Mouse (Mus musculus) forebrain, embryonic 10.5 days (tissue): Measurements from ENCODE around the gene Slc9a3r1. TPM values are rescaled to one million over a fixed set of nuclear protein-coding genes. Genes with fewer than 3 reads are reported as not detected.

Experiments
- DNase-seq: peaks from one replicate; pipeline ENCODE4 v3.0.0-alpha.2; 2017; ENCODE audit warnings: low spot score; ENCODE audit errors: extremely low spot score
- H3K27ac ChIP-seq: fragments of 300-500 bp; sonication (generic); 2 replicates; pipeline ENCODE4 v1.5.1; 2016; ENCODE audit warnings: mild to moderate bottlenecking
- H3K27me3 ChIP-seq: fragments of 300-500 bp; sonication (generic); 2 replicates; pipeline ENCODE4 v1.6.1; 2016; ENCODE audit warnings: mild to moderate bottlenecking; ENCODE audit not compliant: poor library complexity, severe bottlenecking
- H3K36me3 ChIP-seq: fragments of 300-500 bp; sonication (generic); replicated peaks from 2 replicates; pipeline ENCODE4 v1.6.1; 2016; ENCODE audit warnings: mild to moderate bottlenecking, moderate library complexity
- H3K4me1 ChIP-seq: fragments of 300-500 bp; sonication (generic); 2 replicates; pipeline ENCODE4 v1.6.1; 2016
- H3K4me3 ChIP-seq: fragments of 300-500 bp; sonication (generic); 2 replicates; pipeline ENCODE4 v1.5.1; 2016; ENCODE audit warnings: mild to moderate bottlenecking, moderate library complexity
- H3K9me3 ChIP-seq: fragments of 300-500 bp; sonication (generic); 2 replicates; pipeline ENCODE4 v1.6.1; 2016; ENCODE audit warnings: mild to moderate bottlenecking, moderate library complexity
- WGBS: fragments of 180-500 bp; shearing (Covaris S2); methylation state at CpG from one replicate; pipeline ENCODE4 v1.1.7; 2016; 5-methylcytosine and 5-hydroxymethylcytosine counted together
- polyA plus RNA-seq: library from polyadenylated mRNA; unstranded; fragments of >200 nt; fragmentation: Nextera tagmentation; extraction: Ambion mirVana; gene quantifications from 2 replicates; pipeline ENCODE4 v1.2.1, GENCODE M21; 2016

Slc9a3r1 gene
- polyA plus RNA-seq, 1 experiment from 2014 or later: 38.1 TPM

DNA sequence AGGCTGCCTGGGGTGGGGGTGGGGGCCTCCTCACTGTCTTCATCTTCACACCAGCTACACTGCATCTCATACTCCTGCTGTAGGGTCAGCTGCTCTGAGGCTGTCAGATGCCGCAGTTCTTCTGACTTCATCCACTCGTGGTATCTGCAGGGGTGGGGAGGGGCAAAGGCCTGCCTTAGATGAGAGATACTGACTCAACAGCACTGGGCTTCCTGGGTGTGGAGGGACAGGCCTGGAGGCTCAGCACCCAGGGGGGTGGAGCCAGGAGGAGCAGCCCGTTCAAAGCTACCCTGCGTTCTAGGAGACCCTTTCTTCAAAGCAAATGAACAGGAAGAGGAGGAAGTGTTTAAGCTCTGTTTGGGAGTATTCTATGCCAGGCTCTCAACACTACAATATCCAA is 21.8 kb downstream of the Slc9a3r1 start:
- no peaks in the 10 kb centered on the region for H3K9me3 ChIP-seq

DNA sequence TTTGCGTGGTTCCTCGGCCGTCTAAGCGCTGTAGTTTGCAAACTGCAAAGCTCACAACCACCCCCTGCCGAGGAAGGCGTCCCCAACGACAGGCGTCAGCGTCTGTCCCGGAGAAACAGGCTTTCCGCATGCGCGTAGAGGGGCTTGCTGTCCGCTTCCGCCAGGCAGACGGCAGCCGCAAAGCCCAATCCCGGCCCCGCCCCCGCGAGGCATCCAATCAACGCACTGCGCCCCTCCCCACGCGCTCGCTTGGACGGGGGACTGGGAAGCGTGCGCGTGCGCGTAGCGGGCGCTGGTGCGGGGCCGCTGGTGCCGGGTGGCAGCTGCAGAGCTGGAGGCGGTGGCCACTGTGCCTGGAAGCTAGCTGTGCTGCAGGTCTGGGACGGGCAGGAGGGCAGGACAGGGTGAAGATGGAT is 24.1 kb downstream of the Slc9a3r1 start, which contains the start of gene Tmem104:
TSS of gene Tmem104 (plus strand) at position 264 of the 416 bp plus-strand sequence.
- Histone ChIP-seq H3K4me1 (peaks cover 31% of the 10 kb centered on the region), H3K9me3 (no peaks in the 10 kb centered on the region), H3K27ac (peak within 1 kb of the TSS; percentile 86), H3K27me3 (0 out of 2 replicates have a peak, but pooled peaks cover 10% of the 10 kb centered on the region), H3K36me3 (peaks cover 17% of the 10 kb centered on the region), H3K4me3 (peak within 1 kb of the TSS; percentile 70)
- DNase-seq: peak; percentile 99
- WGBS: under 1% methylated on average over 39 of the region's 39 CpGs

More for the DNA sequence above, 21.8 kb downstream of the Slc9a3r1 start:
- Histone ChIP-seq H3K4me1 (peaks cover 28% of the 10 kb centered on the region), H3K27ac (no peak overlapping the region), H3K27me3 (0 out of 2 replicates have a peak, but pooled peaks cover 10% of the 10 kb centered on the region), H3K4me3 (no peak overlapping the region), H3K36me3 (peaks cover 21% of the 10 kb centered on the region)
- 50% methylated on average over 4 of the region's 4 CpGs for WGBS
- DNase-seq: no peak

DNA sequence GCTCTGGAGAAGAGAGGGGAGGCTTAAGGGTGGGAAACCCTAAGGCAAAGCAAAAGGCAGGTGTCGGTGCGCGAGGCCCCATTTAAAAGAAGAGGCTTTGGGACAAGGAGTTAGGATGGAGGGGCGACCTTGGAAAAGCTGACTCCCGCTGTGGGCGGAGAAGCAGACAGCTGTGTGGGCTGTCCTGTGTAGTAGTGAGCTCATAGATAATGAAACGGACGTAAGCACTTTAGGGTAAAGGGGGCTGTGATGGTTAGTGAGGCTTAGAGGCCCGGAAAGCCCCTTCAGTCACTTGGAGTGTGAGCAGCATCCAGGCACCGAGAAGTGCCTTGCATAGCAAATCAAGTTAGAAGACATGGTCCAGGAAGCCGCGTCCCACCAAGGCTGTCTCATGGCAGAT is 24.6 kb downstream of the Slc9a3r1 start, which contains the start of gene Nat9:
TSS of gene Nat9 (minus strand) at position 167 of the 400 bp plus-strand sequence.
- H3K9me3 ChIP-seq: no peaks in the 10 kb centered on the region
- 14% methylated on average over 12 of the region's 12 CpGs for WGBS
- no peak for DNase-seq
- 0 out of 2 replicates have a peak, but pooled peaks cover 9% of the 10 kb centered on the region for H3K27me3 ChIP-seq
- H3K4me3 ChIP-seq: peak within 1 kb of the TSS; percentile 70
- H3K27ac ChIP-seq: peak within 1 kb of the TSS; percentile 86
- H3K4me1 ChIP-seq: peaks cover 32% of the 10 kb centered on the region
- H3K36me3 ChIP-seq: peaks cover 17% of the 10 kb centered on the region

DNA sequence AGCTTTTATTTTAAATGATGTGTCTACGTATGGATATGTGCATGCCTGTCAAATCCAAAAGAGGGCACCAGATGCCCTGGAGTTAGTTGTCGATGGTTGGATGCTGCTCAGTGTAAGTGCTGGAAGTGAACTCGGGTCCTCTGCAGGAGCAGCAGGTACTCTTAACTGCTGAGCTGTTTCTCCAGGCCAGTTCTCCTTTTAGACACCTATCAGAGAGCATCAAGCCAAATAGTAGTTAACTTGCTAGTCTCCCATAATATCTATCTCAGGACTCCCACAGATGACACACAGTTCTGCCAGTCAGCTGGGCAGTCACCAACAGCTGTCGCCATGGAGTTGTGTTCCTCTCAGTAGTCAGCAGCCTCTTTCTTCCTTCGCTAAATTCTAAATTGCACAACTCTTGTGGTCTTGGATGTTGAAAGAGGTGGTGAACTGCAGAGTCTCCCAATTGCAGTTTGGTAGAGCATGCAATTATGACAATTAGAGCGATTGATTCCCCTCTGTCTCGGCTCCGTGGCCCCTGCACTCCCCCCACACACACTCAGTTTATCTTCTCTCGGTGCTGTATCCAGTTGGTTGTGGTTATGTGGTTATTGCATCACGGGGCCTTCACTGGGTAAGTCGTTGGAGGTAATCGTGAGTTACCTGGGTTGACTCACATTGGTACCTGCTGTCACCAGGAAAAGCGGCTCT is 25.5 kb downstream of the Slc9a3r1 start:
- no peaks in the 10 kb centered on the region for H3K27me3 ChIP-seq
- no peak overlapping the region for H3K27ac ChIP-seq
- DNase-seq: no peak
- H3K9me3 ChIP-seq: no peaks in the 10 kb centered on the region
- peak overlapping the region; percentile 70; the same call in 1 of the 2 replicates for H3K4me3 ChIP-seq
- peaks cover 17% of the 10 kb centered on the region for H3K36me3 ChIP-seq
- H3K4me1 ChIP-seq: peaks cover 32% of the 10 kb centered on the region
- WGBS: 87% methylated on average over 13 of the region's 13 CpGs

DNA sequence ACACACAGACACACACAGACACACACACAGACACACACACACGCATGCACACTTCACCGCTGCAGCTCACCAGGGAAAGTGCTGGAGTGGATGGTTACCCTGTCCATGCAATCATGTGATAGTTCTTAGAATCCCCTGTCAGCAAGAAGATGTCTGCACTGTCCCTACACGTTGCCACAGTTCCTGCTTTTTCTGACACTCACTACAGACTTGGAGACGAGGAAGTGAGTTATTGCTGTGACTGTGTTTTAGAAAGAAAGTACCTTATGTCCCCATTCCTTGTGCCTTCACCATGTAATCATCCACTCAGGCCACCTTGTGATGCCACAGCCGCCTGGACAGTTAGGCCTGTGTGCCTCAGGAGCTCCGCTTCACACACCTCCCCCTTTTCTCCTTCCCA is 26.2 kb downstream of the Slc9a3r1 start:
- Histone ChIP-seq H3K27me3 (no peaks in the 10 kb centered on the region), H3K4me3 (no peak overlapping the region), H3K9me3 (no peaks in the 10 kb centered on the region), H3K27ac (no peak overlapping the region), H3K4me1 (peaks cover 32% of the 10 kb centered on the region), H3K36me3 (peaks cover 17% of the 10 kb centered on the region)
- WGBS: 91% methylated on average over 6 of the region's 6 CpGs
- no peak for DNase-seq

DNA sequence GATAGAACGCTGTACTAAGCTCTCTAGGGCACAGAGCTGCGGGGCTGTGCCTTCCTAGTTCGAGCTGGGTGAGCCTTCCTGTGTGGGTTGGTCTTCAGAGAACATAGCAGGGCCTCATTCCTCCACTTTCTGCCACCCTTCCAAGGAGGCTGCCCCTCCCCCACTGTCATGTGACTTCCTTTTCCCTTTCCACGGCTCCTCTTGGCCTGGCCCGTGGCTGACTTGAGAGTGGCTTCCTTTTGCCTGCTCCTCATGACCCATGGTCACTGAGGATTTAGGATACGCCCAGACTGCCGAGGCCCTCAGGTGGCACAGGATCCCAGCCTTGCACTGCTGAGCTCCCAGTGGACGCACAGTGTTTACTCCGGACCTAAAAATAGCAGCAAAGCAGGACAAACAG is 29.0 kb downstream of the Slc9a3r1 start:
- H3K27ac ChIP-seq: no peak overlapping the region
- H3K4me3 ChIP-seq: no peak overlapping the region
- H3K9me3 ChIP-seq: no peaks in the 10 kb centered on the region
- peaks cover 20% of the 10 kb centered on the region for H3K36me3 ChIP-seq
- H3K4me1 ChIP-seq: peaks cover 19% of the 10 kb centered on the region
- 89% methylated on average over 9 of the region's 9 CpGs for WGBS
- no peaks in the 10 kb centered on the region for H3K27me3 ChIP-seq
- no peak for DNase-seq

DNA sequence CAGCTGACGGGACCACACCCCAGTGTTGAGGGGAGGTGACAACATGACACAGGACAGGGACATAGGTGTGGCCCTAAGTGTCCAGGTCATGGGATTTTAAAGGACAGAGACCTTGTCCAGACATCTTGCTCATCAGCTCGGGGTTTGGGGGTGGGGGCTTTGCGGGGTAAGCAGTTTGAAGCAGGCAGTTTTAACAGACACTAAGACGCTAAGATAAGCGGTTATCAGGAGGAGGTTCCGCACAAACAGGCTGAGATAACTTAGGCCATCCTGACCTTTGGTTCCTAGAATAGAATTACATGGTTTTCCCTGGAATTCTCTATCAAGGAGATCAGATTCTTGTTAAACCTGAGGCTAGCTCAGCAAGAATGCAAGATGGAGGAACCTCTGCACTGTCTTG is 31.6 kb downstream of the Slc9a3r1 start:
- no peak overlapping the region for H3K4me3 ChIP-seq
- H3K9me3 ChIP-seq: no peaks in the 10 kb centered on the region
- no peak for DNase-seq
- WGBS: 92% methylated on average over 6 of the region's 6 CpGs
- no peak overlapping the region for H3K27ac ChIP-seq
- peaks cover 11% of the 10 kb centered on the region for H3K4me1 ChIP-seq
- no peaks in the 10 kb centered on the region for H3K27me3 ChIP-seq
- H3K36me3 ChIP-seq: peaks cover 20% of the 10 kb centered on the region

DNA sequence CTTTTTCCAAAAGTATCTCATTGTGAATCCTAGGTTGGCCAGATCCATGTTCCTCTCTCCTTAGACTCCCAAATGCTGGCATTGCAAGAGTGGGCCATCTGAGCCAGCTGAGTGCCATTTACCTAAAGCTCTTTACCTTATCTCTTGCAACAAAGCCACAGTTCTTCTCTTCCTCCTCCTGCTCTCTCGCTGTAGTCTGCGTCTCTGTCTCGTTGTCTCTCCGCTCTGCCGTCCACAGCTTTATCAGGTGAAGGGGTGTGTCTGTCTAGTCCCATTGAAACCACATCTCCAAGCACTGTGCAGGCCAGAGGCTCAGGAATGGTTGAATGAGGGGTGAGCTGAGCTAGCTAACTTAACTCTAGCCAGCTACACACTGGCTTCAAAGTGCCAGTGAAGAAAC is 32.8 kb downstream of the Slc9a3r1 start:
- H3K9me3 ChIP-seq: no peaks in the 10 kb centered on the region
- no peaks in the 10 kb centered on the region for H3K27me3 ChIP-seq
- no peak for DNase-seq
- H3K4me1 ChIP-seq: peaks cover 11% of the 10 kb centered on the region
- no peak overlapping the region for H3K27ac ChIP-seq
- 91% methylated on average over 5 of the region's 5 CpGs for WGBS
- peaks cover 17% of the 10 kb centered on the region for H3K36me3 ChIP-seq
- H3K4me3 ChIP-seq: no peak overlapping the region

DNA sequence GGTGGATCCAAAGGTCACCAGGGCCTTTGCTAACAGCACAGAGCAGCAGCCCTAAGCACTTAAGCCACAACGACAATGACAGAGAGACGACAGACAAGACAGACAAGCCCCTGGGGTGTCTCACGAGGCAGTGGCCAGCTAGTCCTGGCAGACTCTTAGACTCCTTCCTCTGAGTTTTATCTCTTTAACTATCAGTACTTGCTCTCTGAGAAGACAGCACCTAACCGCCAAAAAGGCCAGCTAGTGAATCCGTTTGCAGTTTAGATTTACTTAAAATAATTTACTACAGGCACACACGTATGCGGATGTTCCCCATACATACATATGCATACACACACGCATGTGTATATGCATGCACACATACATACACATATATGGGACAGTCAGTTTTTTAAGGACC is 34.4 kb downstream of the Slc9a3r1 start:
- no peak for DNase-seq
- H3K36me3 ChIP-seq: peaks cover 14% of the 10 kb centered on the region; the same call in 1 of the 2 replicates
- H3K9me3 ChIP-seq: no peaks in the 10 kb centered on the region
- H3K4me3 ChIP-seq: no peak overlapping the region
- H3K27me3 ChIP-seq: no peaks in the 10 kb centered on the region
- H3K4me1 ChIP-seq: peaks cover 12% of the 10 kb centered on the region
- WGBS: 89% methylated on average over 8 of the region's 8 CpGs
- no peak overlapping the region for H3K27ac ChIP-seq

DNA sequence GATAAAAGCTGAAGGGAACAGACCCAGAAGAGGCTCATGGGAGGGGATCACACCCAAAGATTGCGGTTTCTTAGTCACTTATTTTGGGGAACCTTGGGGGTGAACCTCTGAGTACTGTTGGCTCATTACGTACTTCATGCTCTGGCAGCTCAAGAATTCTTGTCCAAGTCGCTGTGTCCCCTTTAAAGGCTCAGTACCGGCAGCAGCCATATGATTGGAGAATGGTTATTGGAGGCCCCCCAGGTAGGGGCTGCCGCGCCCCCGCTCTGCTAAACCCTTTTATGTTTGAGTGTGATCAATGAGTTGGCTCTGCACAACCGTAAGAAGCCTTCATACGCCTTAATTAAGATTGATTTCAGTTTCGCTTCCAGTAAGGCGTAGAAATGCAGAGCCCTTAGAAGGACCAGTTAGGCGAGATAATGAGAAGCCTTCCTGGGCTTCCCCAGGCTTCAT is 35.8 kb downstream of the Slc9a3r1 start:
- Histone ChIP-seq H3K4me1 (peaks cover 14% of the 10 kb centered on the region), H3K27me3 (no peaks in the 10 kb centered on the region), H3K27ac (no peak overlapping the region), H3K36me3 (peaks cover 16% of the 10 kb centered on the region; the same call in 1 of the 2 replicates), H3K4me3 (no peak overlapping the region), H3K9me3 (no peaks in the 10 kb centered on the region)
- no peak for DNase-seq
- 76% methylated on average over 12 of the region's 12 CpGs for WGBS

DNA sequence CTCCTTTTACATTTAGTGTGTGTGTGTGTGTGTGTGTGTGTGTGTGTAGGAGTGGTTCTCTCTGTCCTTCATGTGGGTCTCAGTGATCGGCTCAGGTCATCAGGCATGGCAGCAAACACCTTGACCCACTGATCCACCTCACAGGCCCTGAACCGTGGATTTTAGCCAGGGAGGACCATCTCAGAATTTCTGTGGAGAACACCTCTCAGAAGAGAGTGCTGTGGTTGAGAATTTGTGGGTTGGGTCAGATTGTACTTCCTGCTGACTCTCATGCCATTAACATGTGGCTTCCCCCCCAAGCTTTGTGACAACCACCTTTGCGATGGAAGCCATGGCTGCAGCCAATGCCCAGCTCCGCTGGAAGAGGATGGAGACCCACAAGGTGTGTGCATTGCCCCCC is 37.4 kb downstream of the Slc9a3r1 start:
- Histone ChIP-seq H3K27me3 (no peaks in the 10 kb centered on the region), H3K9me3 (no peaks in the 10 kb centered on the region), H3K36me3 (peaks cover 25% of the 10 kb centered on the region), H3K4me3 (no peak overlapping the region), H3K27ac (no peak overlapping the region), H3K4me1 (peaks cover 14% of the 10 kb centered on the region)
- WGBS: 93% methylated on average over 4 of the region's 4 CpGs
- no peak for DNase-seq

DNA sequence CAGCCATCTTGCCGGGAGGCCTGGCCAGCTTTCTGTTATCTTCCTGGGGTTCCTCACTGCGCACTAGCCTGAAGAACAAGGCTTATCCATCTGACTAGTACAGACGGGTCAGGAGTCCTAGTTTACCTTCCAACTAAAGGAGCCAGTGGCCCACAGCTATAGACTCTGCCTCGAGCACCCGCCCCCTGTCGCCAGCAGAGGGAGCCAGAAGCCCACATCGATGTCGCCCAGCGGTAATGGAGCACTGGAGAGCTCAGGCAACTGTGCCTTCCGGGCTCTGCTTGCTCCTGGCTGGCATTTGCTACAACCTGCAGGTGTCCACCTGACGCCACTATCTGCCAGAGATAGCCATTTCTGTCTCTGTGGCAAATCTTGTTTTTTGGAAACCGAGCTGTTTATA is 39.2 kb downstream of the Slc9a3r1 start:
- Histone ChIP-seq H3K36me3 (peaks cover 40% of the 10 kb centered on the region), H3K27ac (no peak overlapping the region), H3K27me3 (no peaks in the 10 kb centered on the region), H3K9me3 (no peaks in the 10 kb centered on the region), H3K4me1 (peaks cover 14% of the 10 kb centered on the region), H3K4me3 (no peak overlapping the region; the same call in 1 of the 2 replicates)
- DNase-seq: peak; percentile 82
- WGBS: 11% methylated on average over 12 of the region's 12 CpGs

DNA sequence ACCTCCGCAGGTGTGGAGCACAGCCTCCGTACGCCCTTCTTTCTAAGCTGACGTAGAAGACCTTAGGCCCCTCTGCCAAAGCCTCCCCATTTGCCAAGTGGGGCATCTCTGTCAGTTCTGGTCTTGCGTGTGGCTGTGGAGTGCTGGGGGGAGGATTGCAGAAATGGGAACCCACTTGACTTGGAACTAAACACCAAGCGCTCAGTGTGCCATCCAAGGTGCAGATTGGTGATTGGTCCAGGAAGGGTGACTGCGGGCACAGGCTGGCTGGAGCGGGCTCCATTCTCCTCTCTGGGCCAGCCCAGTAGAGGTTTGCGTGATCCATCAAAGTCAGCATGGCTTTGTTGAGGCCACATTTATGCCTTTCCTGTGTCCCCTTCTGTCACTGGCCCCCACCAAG is 39.6 kb downstream of the Slc9a3r1 start:
- peaks cover 14% of the 10 kb centered on the region for H3K4me1 ChIP-seq
- peaks cover 40% of the 10 kb centered on the region for H3K36me3 ChIP-seq
- H3K27ac ChIP-seq: no peak overlapping the region
- DNase-seq: no peak
- WGBS: 93% methylated on average over 9 of the region's 9 CpGs
- no peak overlapping the region for H3K4me3 ChIP-seq
- H3K9me3 ChIP-seq: no peaks in the 10 kb centered on the region
- no peaks in the 10 kb centered on the region for H3K27me3 ChIP-seq
